Mouse (Mus musculus): ENCODE data around the gene Pde4b.
A peak's percentile ranks its signal among the peaks of the same experiment; 100 is the strongest.

- TF ChIP-seq POLR2A (IDR thresholded peaks at IDR 0.05; ENCODE audit: borderline replicate concordance, control insufficient read depth, low read depth, low read length) (no peak), CTCF (IDR thresholded peaks at IDR 0.05; ENCODE audit: control insufficient read depth, insufficient read depth, low read length) (peak; percentile 24; the same call in 1 of the 2 replicates)
Measured at GRCm38 (mm10) chr4:102493342-102494128, 406.2 kb downstream of the Pde4b start.
